Mouse (Mus musculus): ENCODE measurements around the gene Sypl2. TPM values are rescaled to one million over a fixed set of nuclear protein-coding genes. Genes with fewer than 3 reads are reported as not detected.

Sypl2 gene
- total RNA-seq, 4 experiments from 2014 or later, result 0.35 to 1.0 (median 0.65) TPM

DNA sequence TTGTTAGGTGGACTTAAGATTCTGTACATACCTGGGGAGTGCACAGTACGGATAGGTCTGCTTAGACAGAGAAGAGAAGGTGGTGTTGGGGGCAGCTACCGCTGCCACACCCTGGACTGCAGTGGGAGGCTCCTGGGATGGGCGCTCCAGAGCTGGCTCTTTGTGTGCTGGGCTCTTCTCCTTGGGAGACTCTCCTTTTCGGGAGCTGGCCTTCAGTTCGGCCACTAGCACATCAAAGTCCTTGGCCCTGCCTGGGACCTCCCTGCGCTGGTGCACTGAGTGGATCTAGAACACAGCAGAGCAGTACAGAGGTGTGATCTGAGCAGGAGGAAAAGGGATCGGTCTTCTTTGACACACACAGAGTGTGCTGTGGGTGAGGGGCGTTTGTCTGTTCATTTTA is 20.8 kb downstream of the Sypl2 start:
- no peak for DNase-seq

GRCm38 (mm10) chr3:108204470-108204869 is 22.0 kb downstream of the Sypl2 start:
- no peak for DNase-seq

DNA sequence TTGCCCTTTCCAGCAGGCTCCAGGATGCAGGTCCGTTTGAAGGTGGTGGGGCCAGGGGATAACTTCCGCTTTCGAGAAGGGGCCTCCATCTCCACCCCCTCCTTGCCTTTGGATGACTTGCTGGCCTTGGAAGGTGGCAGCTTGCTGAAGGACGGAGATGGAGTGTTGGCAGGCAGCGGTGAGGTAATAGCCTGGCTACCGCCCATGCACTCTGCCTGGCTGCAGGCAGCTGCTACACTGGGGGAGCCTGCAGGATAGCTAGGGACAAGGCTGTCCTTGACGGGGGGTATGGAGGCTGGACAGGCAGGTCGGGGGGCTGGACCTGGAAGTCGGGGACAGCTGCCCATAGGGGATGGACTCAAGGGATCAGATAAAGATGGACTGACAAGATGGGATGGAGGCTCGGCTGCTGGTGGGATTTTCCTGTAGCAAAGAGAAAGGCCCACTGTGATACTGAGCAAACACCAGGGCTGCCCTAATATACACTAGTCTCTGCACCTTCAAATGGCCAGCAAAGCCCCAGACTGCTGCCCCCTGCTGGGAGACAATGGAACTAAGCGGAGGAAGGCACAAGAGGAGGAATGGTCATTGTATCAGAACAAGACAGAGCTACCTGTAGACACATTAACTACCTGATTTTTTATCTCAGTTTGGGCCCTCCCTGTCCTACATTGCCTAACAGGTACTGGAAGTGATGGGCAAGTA is 22.7 kb downstream of the Sypl2 start:
- peak; percentile 83 for DNase-seq

GRCm38 (mm10) chr3:108203212-108203611 is 23.2 kb downstream of the Sypl2 start:
- DNase-seq, result no peak

- no peak for DNase-seq
Measured at GRCm38 (mm10) chr3:108202506-108202905, 23.9 kb downstream of the Sypl2 start.

GRCm38 (mm10) chr3:108200329-108201323 is 25.8 kb downstream of the Sypl2 start, which contains the start of gene Cyb561d1:
Cyb561d1 (minus strand) TSS chr3:108201212.
- DNase-seq, result peak; percentile 94

GRCm38 (mm10) chr3:108199231-108199630 is 27.2 kb downstream of the Sypl2 start:
- no peak for DNase-seq

DNA sequence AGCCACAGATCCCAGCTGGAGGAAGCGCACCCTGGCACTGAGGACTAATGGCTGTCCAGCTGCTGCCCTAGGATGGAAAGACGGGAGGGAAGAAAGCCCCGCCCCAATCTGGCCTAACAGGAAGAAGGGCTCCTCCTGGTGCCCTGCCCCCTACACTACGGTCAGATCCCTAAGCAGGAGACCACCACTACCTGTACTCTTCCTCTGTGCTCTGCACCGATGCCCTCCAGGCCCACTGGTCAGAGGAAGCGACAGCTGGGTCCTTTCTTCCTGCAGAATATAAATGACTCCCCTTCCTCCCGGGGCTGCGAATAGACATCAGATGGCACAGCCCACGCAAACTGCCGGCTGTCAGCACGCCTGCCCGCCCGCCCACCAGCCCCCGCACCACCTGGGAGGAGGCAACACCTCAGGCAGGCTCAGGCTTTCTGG is 29.4 kb downstream of the Sypl2 start:
- no peak for DNase-seq

GRCm38 (mm10) chr3:108195941-108196590 is 30.4 kb downstream of the Sypl2 start:
- no peak for DNase-seq

DNA sequence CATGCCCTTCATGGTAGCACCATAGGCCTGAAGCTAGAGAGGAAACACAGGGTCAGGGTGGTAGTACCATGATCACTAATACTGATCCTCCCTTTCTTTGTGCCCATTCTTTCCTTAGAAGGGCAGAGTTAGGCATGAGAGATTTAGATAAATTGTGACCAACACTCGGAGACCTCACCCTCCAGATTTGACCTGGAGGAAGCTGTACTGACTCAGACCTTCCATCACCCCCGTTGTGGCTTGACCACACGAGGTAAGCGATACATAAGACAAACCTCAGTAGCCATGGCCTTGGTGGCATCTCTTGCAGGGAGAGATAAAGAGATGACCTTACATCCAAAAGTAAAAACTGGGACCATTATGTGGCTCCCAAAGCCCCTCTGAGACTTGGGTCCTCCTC is 31.2 kb downstream of the Sypl2 start:
- no peak for DNase-seq

- DNase-seq, result no peak
Measured at GRCm38 (mm10) chr3:108193686-108194085, 32.8 kb downstream of the Sypl2 start.

DNA sequence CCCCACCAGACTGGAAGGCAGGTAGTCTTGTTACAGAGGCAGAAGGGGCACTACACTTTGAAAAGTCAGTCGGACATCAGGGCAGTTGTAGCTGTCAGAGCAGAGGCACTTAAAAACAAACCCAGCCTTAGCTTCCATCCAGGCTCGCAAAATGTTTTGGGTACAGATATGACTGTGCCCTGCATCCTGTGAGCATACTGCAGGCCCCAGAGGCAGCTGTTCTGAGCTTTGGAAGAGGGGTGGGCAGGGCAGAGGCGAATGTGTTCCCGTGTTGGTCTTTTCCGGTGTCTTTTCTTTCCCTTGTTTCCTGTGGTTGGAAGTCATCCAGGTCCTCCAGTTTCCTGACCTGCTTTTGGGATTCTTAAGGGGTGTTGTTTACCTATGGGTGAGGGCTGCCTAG is 36.6 kb downstream of the Sypl2 start:
- no peak for DNase-seq

DNA sequence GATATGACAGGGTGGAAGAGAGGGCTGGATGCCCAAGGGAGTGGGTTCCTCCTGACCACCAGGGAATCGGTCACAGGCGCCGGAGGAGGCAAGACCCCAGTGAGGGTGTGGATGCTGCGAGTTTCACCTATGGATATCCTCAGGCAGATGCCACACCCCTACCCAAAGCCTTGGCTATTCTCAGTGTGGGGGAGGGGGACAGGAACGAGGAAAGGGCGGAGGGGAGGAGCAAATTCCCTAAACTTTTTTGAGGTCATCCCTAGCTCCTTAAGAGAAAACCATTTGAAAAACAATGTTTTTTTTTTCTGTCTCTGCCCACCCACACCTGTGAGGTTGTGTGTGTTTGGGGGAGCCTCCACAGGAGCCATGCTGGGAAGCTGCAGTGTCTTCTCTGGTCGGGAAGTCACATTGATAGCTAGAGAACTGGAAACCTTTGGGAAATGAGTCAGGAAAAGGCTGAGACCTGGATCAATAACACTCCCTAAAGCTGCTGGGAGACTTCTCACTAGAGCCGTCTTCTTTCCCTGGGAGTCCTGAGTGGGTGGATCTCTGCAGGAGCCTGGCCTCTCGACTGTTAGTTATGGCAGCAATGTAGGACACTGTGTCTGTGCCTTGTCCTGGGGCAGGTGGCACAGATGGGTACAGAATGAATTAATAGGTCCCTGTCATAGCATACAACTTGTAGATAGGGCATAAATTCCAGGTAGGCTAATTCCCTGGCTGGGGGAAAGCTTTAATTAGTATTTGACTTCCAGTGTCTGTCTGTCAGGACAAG is 37.5 kb downstream of the Sypl2 start:
- DNase-seq, result no peak

- DNase-seq, result no peak
Measured at GRCm38 (mm10) chr3:108187111-108187795, 39.2 kb downstream of the Sypl2 start.

DNA sequence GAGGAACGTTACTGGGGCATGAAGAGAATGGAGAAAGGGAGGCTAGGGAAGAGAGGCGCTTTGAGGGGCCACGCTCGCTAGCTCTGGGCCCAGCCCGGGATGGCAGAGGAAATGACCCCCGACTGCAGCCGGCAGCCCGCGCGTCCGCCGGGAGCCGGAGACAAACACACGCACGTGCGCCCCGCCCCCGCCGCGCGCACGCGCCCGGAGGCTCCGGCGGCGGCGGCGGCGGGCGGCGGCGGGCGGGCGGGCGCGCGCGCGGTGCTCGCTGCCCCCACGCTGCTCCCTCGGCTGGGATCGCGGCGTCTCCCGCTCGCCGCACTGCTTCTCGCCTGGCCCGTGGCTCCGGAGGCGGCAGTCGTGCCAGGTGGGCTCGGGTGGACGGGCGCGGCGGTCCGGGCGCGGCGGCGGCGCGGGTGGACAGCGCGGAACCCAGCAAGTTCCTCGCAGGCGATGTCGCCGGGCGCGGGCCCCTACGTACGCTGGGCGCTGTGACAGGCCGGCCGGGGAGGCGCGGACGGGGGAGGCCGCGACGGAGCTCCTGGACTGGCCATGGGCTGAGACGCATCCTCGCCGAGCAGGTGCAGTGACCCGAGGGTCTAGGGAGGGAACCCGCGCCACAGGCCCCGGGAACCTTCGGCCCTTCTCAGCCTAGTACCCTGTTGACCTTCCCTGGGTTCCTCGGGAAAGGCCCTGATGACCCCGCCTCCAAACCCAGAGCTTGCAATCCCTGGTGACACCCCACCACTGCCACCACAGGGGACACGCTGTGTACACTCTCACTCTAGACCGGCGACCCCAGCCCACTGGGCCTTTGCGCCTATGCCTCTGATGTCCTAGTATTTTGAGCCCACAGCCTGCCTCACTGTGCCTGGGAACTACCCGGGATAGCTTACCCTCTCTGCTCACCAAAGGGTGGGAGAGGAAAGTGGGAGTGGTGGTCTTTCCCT is 40.1 kb downstream of the Sypl2 start, which contains the start of gene Amigo1:
Amigo1 (plus strand) TSS at position 238 of the 950 bp plus-strand sequence.
- no peak for DNase-seq

- DNase-seq, result no peak
Measured at GRCm38 (mm10) chr3:108185460-108186097, 40.9 kb downstream of the Sypl2 start.

DNA sequence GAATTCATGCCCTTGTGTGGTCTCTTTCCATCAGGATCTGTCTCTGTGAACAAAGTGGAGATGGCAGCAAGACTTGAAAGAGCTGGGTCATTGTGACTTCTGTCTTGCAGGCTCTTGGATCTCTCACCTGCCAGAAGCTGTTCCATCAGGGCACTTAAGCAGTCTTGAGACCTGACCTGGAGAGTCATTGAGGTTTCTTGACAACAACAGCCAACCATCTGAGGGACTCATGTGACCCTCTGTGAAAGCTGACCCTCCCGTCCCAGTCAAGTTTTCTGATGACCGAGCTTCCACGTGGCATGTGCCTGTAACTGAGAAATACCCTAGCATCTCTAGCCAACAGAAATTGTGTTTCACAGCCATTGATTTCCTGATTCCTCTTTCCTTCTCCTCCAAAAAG is 41.7 kb downstream of the Sypl2 start:
- DNase-seq, result no peak

DNA sequence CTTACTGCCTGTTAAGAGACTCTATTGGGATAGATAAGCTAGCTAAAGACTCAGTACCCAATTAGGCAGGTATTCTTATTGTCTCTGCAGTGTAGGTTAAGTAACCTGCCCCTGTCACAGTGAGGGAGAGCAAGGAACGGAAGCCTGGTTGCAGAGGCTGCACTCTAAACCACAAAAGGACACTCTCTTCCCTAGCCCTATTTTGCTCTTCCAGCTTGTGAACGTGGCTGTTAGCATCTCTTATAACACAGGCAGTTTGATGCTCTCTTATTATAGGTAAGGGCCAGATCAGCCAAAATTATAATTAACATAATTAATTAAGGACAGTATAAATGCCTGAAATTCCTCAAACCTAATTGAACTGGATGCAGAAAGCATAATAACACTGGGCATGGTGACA is 45.9 kb downstream of the Sypl2 start:
- DNase-seq, result no peak

All from adrenal gland, adult 8-10 months (tissue).